Mouse (Mus musculus): Measurements from ENCODE around the gene Ero1l.
A peak's percentile ranks its signal among the peaks of the same experiment; 100 is the strongest.

- peak; percentile 94 for TF ChIP-seq CTCF (IDR thresholded peaks at IDR 0.05; ENCODE audit: low read depth)
- no peak for TF ChIP-seq EP300 (optimal IDR thresholded peaks at IDR 0.05)
Observed at GRCm38 (mm10) chr14:45329589-45330181, 11.1 kb upstream of the Ero1l start, which contains the start of gene Psmc6.
